Mouse (Mus musculus): ENCODE data around the gene Becn1. TPM values are rescaled to one million over a fixed set of nuclear protein-coding genes. Genes with fewer than 3 reads are reported as not detected.

The Becn1 gene
- polyA plus RNA-seq, 1 experiment from 2014 or later, result 148 TPM

DNA sequence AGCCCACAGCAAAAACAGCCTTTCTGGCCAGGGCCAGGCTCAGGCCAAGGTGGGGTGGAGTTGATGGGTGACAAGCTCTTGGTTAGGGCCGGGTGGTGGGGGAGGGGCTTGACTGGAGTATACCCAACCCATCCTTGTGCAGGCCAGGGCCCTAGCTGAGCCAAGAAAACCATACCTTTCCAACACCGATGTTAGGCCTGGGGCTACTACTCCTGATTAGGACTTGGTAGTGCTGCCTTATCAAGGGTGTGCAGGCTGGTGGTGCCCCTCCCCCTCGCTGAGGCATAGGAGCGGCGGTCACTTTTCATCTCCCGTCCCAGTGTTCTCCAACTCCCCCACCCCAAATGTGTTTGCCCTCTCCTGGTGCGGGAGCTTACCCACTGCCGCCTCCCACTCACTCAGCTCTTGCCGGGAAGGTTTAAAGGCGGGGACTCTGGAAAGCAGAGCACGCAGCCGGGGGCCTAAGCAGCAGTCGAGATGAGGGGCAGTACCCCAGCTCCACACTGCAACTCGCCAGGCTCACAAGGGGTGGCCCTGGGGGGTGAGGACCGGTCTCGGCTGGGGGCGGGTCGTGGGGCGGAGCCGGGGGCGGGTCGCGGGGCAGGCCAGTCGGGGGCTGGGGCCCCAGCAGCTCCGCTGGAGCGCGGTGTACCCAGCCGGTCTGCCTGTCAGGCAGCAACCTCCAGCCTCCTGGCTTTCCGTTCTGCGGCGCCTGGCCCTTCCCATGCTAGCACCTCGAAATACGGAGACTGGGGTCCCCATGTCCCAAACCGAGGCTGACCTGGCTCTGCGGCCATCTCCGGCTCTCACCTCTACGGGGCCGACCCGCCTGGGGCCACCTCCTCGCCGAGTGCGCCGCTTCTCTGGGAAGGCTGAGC, 41.9 kb downstream of the Becn1 start, which contains the start of gene Wnk4:
Gene Wnk4, plus strand, starts transcription at position 620 of the 878 bp plus-strand sequence.
- DNase-seq (ENCODE audit: low spot score), result peak; percentile 97
- Histone ChIP-seq H3K27ac (peak within 1 kb of the TSS; percentile 83), H3K36me3 (peaks cover 20% of the 10 kb centered on the region), H3K27me3 (ENCODE audit: insufficient read depth, poor library complexity, severe bottlenecking) (peaks cover 39% of the 10 kb centered on the region), H3K4me1 (peaks cover 76% of the 10 kb centered on the region), H3K9me3 (no peaks in the 10 kb centered on the region), H3K4me3 (peak within 1 kb of the TSS; percentile 73)
- WGBS, result 1% methylated on average over 43 of the region's 43 CpGs

DNA sequence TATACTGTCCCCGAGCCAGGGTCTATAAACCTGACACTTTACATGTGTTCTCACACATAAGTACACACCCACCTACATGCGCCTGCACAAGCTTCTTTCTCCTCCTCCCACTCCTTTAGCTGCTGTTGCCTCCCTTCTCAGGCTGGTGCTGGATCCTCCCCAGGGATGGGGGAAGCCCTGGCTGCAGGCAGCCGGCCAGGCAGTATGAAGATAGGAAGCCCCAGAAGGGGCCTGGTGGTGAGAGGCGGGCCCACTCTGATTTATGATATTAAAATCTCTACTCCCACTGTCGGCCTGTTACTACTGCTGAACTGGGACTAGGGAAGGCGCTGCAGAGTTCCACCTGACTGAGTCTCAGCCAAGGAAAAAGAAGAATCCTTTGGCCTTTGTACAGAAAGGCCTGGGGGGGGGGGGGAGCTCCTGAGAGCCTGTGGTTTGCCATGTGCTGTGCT, 42.8 kb downstream of the Becn1 start:
- Histone ChIP-seq H3K9me3 (no peaks in the 10 kb centered on the region), H3K4me3 (peak overlapping the region; percentile 73), H3K27me3 (ENCODE audit: insufficient read depth, poor library complexity, severe bottlenecking) (peaks cover 32% of the 10 kb centered on the region), H3K4me1 (peaks cover 75% of the 10 kb centered on the region), H3K27ac (peak overlapping the region; percentile 83), H3K36me3 (peaks cover 20% of the 10 kb centered on the region)
- WGBS, result 40% methylated on average over 6 of the region's 6 CpGs
- DNase-seq (ENCODE audit: low spot score), result peak; percentile 85

- peak; percentile 66 for DNase-seq (ENCODE audit: low spot score)
- 69% methylated on average over 13 of the region's 13 CpGs for WGBS
Observed at GRCm38 (mm10) chr11:101255826-101256775, 46.0 kb downstream of the Becn1 start.

DNA sequence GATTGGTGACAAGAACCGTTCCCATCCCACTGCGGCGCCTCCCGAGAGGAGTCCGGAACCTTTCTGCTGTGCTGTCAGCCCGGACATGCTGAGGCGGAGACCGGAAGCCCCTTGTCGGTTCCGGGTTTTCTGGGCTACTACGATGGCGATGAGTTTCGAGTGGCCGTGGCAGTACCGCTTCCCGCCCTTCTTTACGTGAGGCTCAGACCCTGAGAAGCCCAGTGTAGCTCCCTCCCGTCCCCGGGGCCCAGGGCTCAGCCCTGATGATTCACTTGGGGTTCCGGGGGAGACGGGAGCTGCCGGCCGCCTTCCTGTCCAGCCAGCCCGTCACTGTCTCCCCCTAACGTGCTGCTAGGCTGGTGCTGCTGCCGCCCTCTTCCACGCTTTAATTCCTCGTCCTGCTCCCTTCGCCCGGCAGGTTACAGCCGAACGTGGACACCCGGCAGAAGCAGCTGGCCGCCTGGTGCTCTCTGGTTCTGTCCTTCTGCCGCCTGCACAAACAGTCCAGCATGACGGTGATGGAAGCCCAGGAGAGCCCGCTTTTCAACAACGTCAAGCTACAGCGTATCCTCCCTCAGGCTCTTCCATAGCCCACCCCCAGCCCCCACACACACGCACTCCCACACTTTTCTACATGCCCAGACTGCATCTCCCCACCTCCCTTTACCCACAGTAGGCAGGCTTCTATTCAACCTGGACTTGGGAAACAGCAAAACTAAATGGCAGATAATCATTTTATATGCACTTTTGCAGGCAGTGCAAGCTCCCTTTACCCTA, 48.3 kb downstream of the Becn1 start, which contains the start of gene Vps25:
Gene Vps25, plus strand, starts transcription at position 95 of the 777 bp plus-strand sequence.
- Histone ChIP-seq H3K27me3 (ENCODE audit: insufficient read depth, poor library complexity, severe bottlenecking) (no peaks in the 10 kb centered on the region), H3K4me1 (peaks cover 36% of the 10 kb centered on the region), H3K9me3 (no peaks in the 10 kb centered on the region), H3K27ac (peak within 1 kb of the TSS; percentile 97), H3K36me3 (peaks cover 20% of the 10 kb centered on the region), H3K4me3 (peak within 1 kb of the TSS; percentile 94)
- under 1% methylated on average over 40 of the region's 40 CpGs for WGBS
- DNase-seq (ENCODE audit: low spot score), result peak; percentile 93

More at GRCm38 (mm10) chr11:101255826-101256775, 46.0 kb downstream of the Becn1 start:
- Histone ChIP-seq H3K4me1 (peaks cover 59% of the 10 kb centered on the region), H3K27me3 (ENCODE audit: insufficient read depth, poor library complexity, severe bottlenecking) (peaks cover under 1% of the 10 kb centered on the region; the same call in 1 of the 2 replicates), H3K36me3 (peaks cover 20% of the 10 kb centered on the region), H3K9me3 (no peaks in the 10 kb centered on the region), H3K27ac (peak overlapping the region; percentile 59), H3K4me3 (no peak overlapping the region)

GRCm38 (mm10) chr11:101252941-101253340, 49.1 kb downstream of the Becn1 start:
- no peak for DNase-seq (ENCODE audit: low spot score)
- H3K4me1 ChIP-seq, result peaks cover 31% of the 10 kb centered on the region
- peaks cover 17% of the 10 kb centered on the region for H3K36me3 ChIP-seq
- peak overlapping the region; percentile 97 for H3K27ac ChIP-seq
- no peaks in the 10 kb centered on the region for H3K9me3 ChIP-seq
- H3K4me3 ChIP-seq, result peak overlapping the region; percentile 94
- peaks cover 6% of the 10 kb centered on the region for H3K27me3 ChIP-seq (ENCODE audit: insufficient read depth, poor library complexity, severe bottlenecking)
- WGBS, result 13% methylated on average over 7 of the region's 7 CpGs

DNA sequence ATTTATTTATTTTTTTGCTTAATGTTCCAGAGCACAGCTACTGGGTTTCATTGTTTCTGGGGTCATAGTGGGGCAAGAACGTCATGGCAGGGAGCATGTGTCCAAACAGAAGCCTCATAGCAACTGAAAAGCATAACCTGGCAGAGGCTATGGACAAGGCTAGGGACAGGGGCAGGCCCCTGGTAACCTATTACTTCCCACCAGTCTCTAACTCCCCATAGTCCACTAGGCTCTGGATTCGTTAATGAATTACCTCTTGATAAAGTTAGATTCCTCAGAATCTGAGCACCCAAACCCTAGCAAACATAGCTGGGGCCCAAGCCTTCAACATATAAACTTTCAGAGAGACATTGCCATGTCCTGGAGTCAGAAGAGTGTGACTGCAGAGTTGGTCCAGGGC, 51.1 kb downstream of the Becn1 start:
- no peak overlapping the region for H3K27ac ChIP-seq
- WGBS, result 74% methylated on average over 2 of the region's 2 CpGs
- H3K36me3 ChIP-seq, result 0 out of 2 replicates have a peak, but pooled peaks cover 2% of the 10 kb centered on the region
- peaks cover 25% of the 10 kb centered on the region for H3K27me3 ChIP-seq (ENCODE audit: insufficient read depth, poor library complexity, severe bottlenecking)
- DNase-seq (ENCODE audit: low spot score), result no peak
- H3K4me3 ChIP-seq, result no peak overlapping the region
- H3K9me3 ChIP-seq, result no peaks in the 10 kb centered on the region
- H3K4me1 ChIP-seq, result peaks cover 37% of the 10 kb centered on the region

DNA sequence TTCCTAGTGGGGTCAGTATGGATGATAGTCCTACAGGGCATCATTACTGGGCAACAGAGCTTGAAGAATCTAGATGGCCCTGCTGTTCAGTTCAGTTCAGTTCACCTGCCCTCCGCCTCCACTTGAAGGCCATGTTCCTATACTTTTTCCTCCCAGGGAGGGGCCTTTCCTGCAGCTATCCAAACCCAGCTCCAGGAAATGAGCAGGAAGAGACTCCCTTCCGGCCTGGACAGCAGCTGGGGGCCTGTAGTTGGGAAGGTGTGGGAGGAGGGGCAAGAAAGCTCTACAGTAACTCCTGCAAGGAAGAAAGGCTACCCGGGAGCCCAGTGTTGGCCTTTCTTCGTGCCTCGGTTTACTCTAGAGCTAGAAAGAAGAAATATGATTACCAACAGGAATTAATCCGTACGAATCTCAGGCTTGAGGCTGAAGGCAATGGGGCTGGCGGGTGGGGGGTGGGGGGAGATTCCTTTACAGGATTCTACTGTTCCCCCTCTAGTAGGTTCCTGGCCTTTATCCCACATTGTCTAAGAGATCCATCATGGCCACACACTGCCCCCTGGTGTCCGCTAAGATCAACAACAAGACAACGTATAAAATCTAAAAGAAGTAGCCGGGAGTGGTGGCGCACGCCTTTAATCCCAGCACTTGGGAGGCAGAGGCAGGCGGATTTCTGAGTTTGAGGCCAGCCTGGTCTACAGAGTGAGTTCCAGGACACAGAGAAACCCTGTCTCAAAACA, 53.7 kb downstream of the Becn1 start:
- H3K4me1 ChIP-seq, result peaks cover 32% of the 10 kb centered on the region
- peaks cover 47% of the 10 kb centered on the region for H3K27me3 ChIP-seq (ENCODE audit: insufficient read depth, poor library complexity, severe bottlenecking)

GRCm38 (mm10) chr11:101247521-101248030, 54.5 kb downstream of the Becn1 start:
- no peaks in the 10 kb centered on the region for H3K36me3 ChIP-seq
- no peak for DNase-seq (ENCODE audit: low spot score)
- H3K9me3 ChIP-seq, result no peaks in the 10 kb centered on the region
- H3K27me3 ChIP-seq (ENCODE audit: insufficient read depth, poor library complexity, severe bottlenecking), result peaks cover 47% of the 10 kb centered on the region
- peak overlapping the region; percentile 76 for H3K4me3 ChIP-seq
- H3K27ac ChIP-seq, result peak overlapping the region; percentile 89; the same call in 1 of the 2 replicates
- 64% methylated on average over 6 of the region's 6 CpGs for WGBS
- H3K4me1 ChIP-seq, result peaks cover 26% of the 10 kb centered on the region

More for the DNA sequence above, 53.7 kb downstream of the Becn1 start:
- H3K9me3 ChIP-seq, result no peaks in the 10 kb centered on the region
- H3K36me3 ChIP-seq, result no peaks in the 10 kb centered on the region
- peak overlapping the region; percentile 76 for H3K4me3 ChIP-seq
- H3K27ac ChIP-seq, result peak overlapping the region; percentile 64; the same call in 1 of the 2 replicates
- WGBS, result 28% methylated on average over 14 of the region's 14 CpGs
- DNase-seq (ENCODE audit: low spot score), result no peak

- DNase-seq (ENCODE audit: low spot score), result peak; percentile 65
- WGBS, result 2% methylated on average over 7 of the region's 7 CpGs
- peaks cover 24% of the 10 kb centered on the region for H3K4me1 ChIP-seq
Observed at GRCm38 (mm10) chr11:101246702-101247012, 55.4 kb downstream of the Becn1 start.

GRCm38 (mm10) chr11:101245855-101246701, 56.0 kb downstream of the Becn1 start, which contains the start of gene Ramp2:
Gene Ramp2, plus strand, starts transcription at chr11:101246028.
- Histone ChIP-seq H3K27ac (peak within 1 kb of the TSS; percentile 89), H3K4me1 (peaks cover 24% of the 10 kb centered on the region), H3K9me3 (no peaks in the 10 kb centered on the region), H3K36me3 (no peaks in the 10 kb centered on the region), H3K4me3 (peak within 1 kb of the TSS; percentile 76), H3K27me3 (ENCODE audit: insufficient read depth, poor library complexity, severe bottlenecking) (peaks cover 47% of the 10 kb centered on the region)
- WGBS, result under 1% methylated on average over 58 of the region's 63 CpGs
- no peak for DNase-seq (ENCODE audit: low spot score)

More at GRCm38 (mm10) chr11:101246702-101247012, 55.4 kb downstream of the Becn1 start:
- Histone ChIP-seq H3K36me3 (no peaks in the 10 kb centered on the region), H3K27me3 (ENCODE audit: insufficient read depth, poor library complexity, severe bottlenecking) (peaks cover 47% of the 10 kb centered on the region), H3K9me3 (no peaks in the 10 kb centered on the region), H3K27ac (peak overlapping the region; percentile 89), H3K4me3 (peak overlapping the region; percentile 76)
